8 mouse cellular contexts compared by ENCODE assay signal in the genomic region with DNA sequence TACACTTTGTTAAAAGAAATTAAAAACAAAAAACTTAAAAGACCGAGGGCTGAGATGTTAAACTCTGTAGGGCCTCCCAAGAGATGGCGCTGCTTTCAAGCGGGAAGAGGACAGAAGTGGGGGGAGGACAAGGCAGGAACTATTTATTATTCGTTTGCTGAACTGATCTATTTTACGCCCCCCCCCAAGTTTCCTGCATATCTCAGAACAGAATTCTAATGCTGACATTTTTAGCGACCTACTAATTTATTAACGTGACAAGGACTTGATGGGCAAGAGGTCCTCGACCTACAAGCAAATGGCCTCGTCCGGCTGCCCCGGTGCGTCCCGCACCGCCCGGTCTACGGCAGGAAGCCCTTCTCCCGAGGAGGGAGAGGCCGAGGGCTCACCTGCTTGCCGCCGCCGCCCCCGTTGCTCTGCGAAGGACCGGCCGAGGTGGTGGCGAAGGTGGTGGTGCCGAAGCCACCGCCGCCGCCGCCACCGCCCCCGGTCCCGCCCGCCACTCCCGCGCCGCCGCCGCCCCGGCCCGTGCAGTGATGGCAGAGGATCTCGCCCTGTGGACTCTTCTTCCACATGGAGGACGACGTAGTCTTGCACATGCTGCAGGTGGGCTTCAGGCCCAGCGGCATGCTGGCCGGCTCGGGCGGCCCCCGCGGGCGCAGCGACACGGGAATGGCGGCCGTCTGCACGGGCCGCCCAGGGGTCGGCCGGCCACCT. TPM values are rescaled to one million over a fixed set of nuclear protein-coding genes. Genes with fewer than 3 reads are reported as not detected.
DNase-seq lines count a peak whose midpoint lies in the region; ATAC-seq and TF ChIP-seq lines count a peak whose summit lies in the region.

No protein-coding gene starts in this region.

- H3K27ac ChIP-seq in layer of hippocampus, adult 2 months, result peak overlapping the region; percentile 96
- H3K27ac ChIP-seq in hindbrain, postnatal 0 days, result peak overlapping the region; percentile 90
- peak overlapping the region; percentile 96 for H3K27ac ChIP-seq in midbrain, embryonic 10.5 days (replicated peaks)
- peak overlapping the region; percentile 66 for H3K27ac ChIP-seq in small intestine, adult 2 months (ENCODE audit: insufficient read depth, low read depth, low read length)

- peak; percentile 60 to 65 for DNase-seq in layer of hippocampus, adult 2 months (ENCODE audit: low spot score in 2 of 2)
- no peak for DNase-seq in layer of hippocampus, adult 8-10 months (ENCODE audit: low spot score in 2 of 2)
- DNase-seq in cerebellum, adult 9-10 months, result peak; percentile 59
- DNase-seq in hindbrain, postnatal 0 days (ENCODE audit: low spot score), result peak; percentile 79
- peak; percentile 32 for DNase-seq in left cerebral cortex, postnatal 4 days
- DNase-seq in midbrain, embryonic 10.5 days (ENCODE audit: low spot score), result peak; percentile 71

- WGBS in hindbrain, postnatal 0 days, result under 1% methylated on average over 54 of the region's 60 CpGs
- WGBS in midbrain, embryonic 10.5 days, result under 1% methylated on average over 52 of the region's 60 CpGs
- under 1% methylated on average over 60 of the region's 60 CpGs for WGBS in small intestine, adult 2 months

- H3K27me3 ChIP-seq in hindbrain, postnatal 0 days (ENCODE audit: insufficient read depth, low read length), result no peaks in the 10 kb centered on the region
- H3K27me3 ChIP-seq in midbrain, embryonic 10.5 days (ENCODE audit: low read depth, poor library complexity, severe bottlenecking), result no peaks in the 10 kb centered on the region
- H3K27me3 ChIP-seq in small intestine, adult 2 months (ENCODE audit: control insufficient read depth, insufficient read depth, low read length), result no peaks in the 10 kb centered on the region

- H3K36me3 ChIP-seq in hindbrain, postnatal 0 days (ENCODE audit: insufficient read depth, low read length), result peaks cover 10% of the 10 kb centered on the region; the same call in 1 of the 2 replicates
- peaks cover 36% of the 10 kb centered on the region for H3K36me3 ChIP-seq in midbrain, embryonic 10.5 days
- H3K36me3 ChIP-seq in small intestine, adult 2 months (ENCODE audit: control insufficient read depth, insufficient read depth, low read length), result peaks cover 18% of the 10 kb centered on the region

- peak overlapping the region; percentile 87 for H3K9ac ChIP-seq in hindbrain, postnatal 0 days (replicated peaks; ENCODE audit: low read length)

- ATAC-seq in frontal cortex, adult (ENCODE audit: low TSS enrichment), result peak; percentile 72
- peak; percentile 76 for ATAC-seq in hindbrain, postnatal 0 days

- intact Hi-C loops in left cerebral cortex, postnatal 4 days (cut with DNase I), result loop anchor here (10.0 kb wide), 1 partner anchor 158 kb away; a partner anchor contains a TSS

- H3K9me3 ChIP-seq in hindbrain, postnatal 0 days (ENCODE audit: low read length), result no peaks in the 10 kb centered on the region
- no peaks in the 10 kb centered on the region for H3K9me3 ChIP-seq in midbrain, embryonic 10.5 days (replicated peaks)

- no peaks in the 10 kb centered on the region for H3K4me1 ChIP-seq in hindbrain, postnatal 0 days (ENCODE audit: insufficient read depth, low read length)
- H3K4me1 ChIP-seq in midbrain, embryonic 10.5 days, result peaks cover 19% of the 10 kb centered on the region
- H3K4me1 ChIP-seq in small intestine, adult 2 months (ENCODE audit: control insufficient read depth, insufficient read depth, insufficient read length, low read length), result no peaks in the 10 kb centered on the region

- TF ChIP-seq POLR2A in small intestine, adult 2 months (IDR thresholded peaks at IDR 0.05; ENCODE audit: low read depth, low read length), result no peak

- H3K4me3 ChIP-seq in layer of hippocampus, adult 2 months, result peak overlapping the region; percentile 62
- H3K4me3 ChIP-seq in hindbrain, postnatal 0 days (ENCODE audit: low read length), result peak overlapping the region; percentile 98
- peak overlapping the region; percentile 94 for H3K4me3 ChIP-seq in midbrain, embryonic 10.5 days
- H3K4me3 ChIP-seq in small intestine, adult 2 months (ENCODE audit: low read depth, low read length), result peak overlapping the region; percentile 98

- TF ChIP-seq CTCF in layer of hippocampus, adult 2 months (conservative IDR thresholded peaks at IDR 0.05), result peak; percentile 79
- TF ChIP-seq CTCF in hindbrain, postnatal 0 days (IDR thresholded peaks at IDR 0.05; ENCODE audit: low read depth), result peak; percentile 71
- peak; percentile 61; the same call in 1 of the 2 replicates for TF ChIP-seq CTCF in small intestine, adult 2 months (IDR thresholded peaks at IDR 0.05; ENCODE audit: extremely low read depth, insufficient read length, insufficient replicate concordance, low read depth, low read length)

- H3K4me2 ChIP-seq in hindbrain, postnatal 0 days (ENCODE audit: low read depth, low read length), result peak overlapping the region; percentile 62

RNA-seq across cellular contexts. Expression of a gene that starts 3.8 kb away (rescaled TPM):
- not detected for total RNA-seq in layer of hippocampus, adult 2 months (2021)
- not detected for total RNA-seq in layer of hippocampus, adult 8-10 months (2022)
- not detected in 2 replicates for total RNA-seq in hindbrain, postnatal 0 days (2014; rRNA removed)
- not detected in 2 replicates for polyA plus RNA-seq in hindbrain, postnatal 0 days (2015; fragmentation: Nextera tagmentation; extraction: Ambion mirVana)
- not detected for total RNA-seq in left cerebral cortex, postnatal 4 days (2021)
- polyA plus RNA-seq in midbrain, embryonic 10.5 days (2016; fragmentation: Nextera tagmentation; extraction: Ambion mirVana), result not detected in 2 replicates
- polyA plus RNA-seq in small intestine, adult 2 months (2012; rRNA removed), result not detected in 2 replicates

RNA-seq across cellular contexts. Expression of a gene that starts 9.8 kb away (rescaled TPM):
- total RNA-seq in layer of hippocampus, adult 2 months (2021), result 100 to 1,000 TPM; 102 to 108 TPM
- 100 to 1,000 TPM in 1 of 4 experiments, 10 to 100 TPM in 3; 92.4 to 108 (median 95.7) TPM for total RNA-seq in layer of hippocampus, adult 8-10 months (2022)
- 80.1 and 96.6 TPM in 2 replicates for total RNA-seq in hindbrain, postnatal 0 days (2014; rRNA removed)
- 84.2 and 87.8 TPM in 2 replicates for polyA plus RNA-seq in hindbrain, postnatal 0 days (2015; fragmentation: Nextera tagmentation; extraction: Ambion mirVana)
- total RNA-seq in left cerebral cortex, postnatal 4 days (2021), result 100 to 1,000 TPM; 100 to 103 TPM
- polyA plus RNA-seq in midbrain, embryonic 10.5 days (2016; fragmentation: Nextera tagmentation; extraction: Ambion mirVana), result 87.1 and 92.3 TPM in 2 replicates
- polyA plus RNA-seq in small intestine, adult 2 months (2012; rRNA removed), result 13.3 and 24.3 TPM in 2 replicates

RNA-seq across cellular contexts. Expression of a gene that starts 50.8 kb away (rescaled TPM):
- 10 to 100 TPM; 11.2 to 14.1 TPM for total RNA-seq in layer of hippocampus, adult 2 months (2021)
- total RNA-seq in layer of hippocampus, adult 8-10 months (2022), result 10 to 100 TPM; 13.4 to 17.5 (median 14.2) TPM
- 16.4 and 19.8 TPM in 2 replicates for total RNA-seq in hindbrain, postnatal 0 days (2014; rRNA removed)
- polyA plus RNA-seq in hindbrain, postnatal 0 days (2015; fragmentation: Nextera tagmentation; extraction: Ambion mirVana), result 16.2 and 18.1 TPM in 2 replicates
- total RNA-seq in left cerebral cortex, postnatal 4 days (2021), result 10 to 100 TPM; 12.4 to 13.1 TPM
- 14.8 and 15.3 TPM in 2 replicates for polyA plus RNA-seq in midbrain, embryonic 10.5 days (2016; fragmentation: Nextera tagmentation; extraction: Ambion mirVana)
- polyA plus RNA-seq in small intestine, adult 2 months (2012; rRNA removed), result 1.3 and 2.3 TPM in 2 replicates

RNA-seq across cellular contexts. Expression of a gene that starts 51.3 kb away (rescaled TPM):
- total RNA-seq in layer of hippocampus, adult 2 months (2021), result 10 to 100 TPM; 28.4 to 30.7 TPM
- total RNA-seq in layer of hippocampus, adult 8-10 months (2022), result 10 to 100 TPM; 22.8 to 33.8 (median 29.7) TPM
- 15.1 and 15.5 TPM in 2 replicates for total RNA-seq in hindbrain, postnatal 0 days (2014; rRNA removed)
- polyA plus RNA-seq in hindbrain, postnatal 0 days (2015; fragmentation: Nextera tagmentation; extraction: Ambion mirVana), result 20.6 and 21.5 TPM in 2 replicates
- 10 to 100 TPM; 29.7 to 36.3 TPM for total RNA-seq in left cerebral cortex, postnatal 4 days (2021)
- polyA plus RNA-seq in midbrain, embryonic 10.5 days (2016; fragmentation: Nextera tagmentation; extraction: Ambion mirVana), result 14.8 and 18.3 TPM in 2 replicates
- polyA plus RNA-seq in small intestine, adult 2 months (2012; rRNA removed), result 1.9 and 3.7 TPM in 2 replicates

Comparison
In these comparisons a context has a peak if more than half of its experiments do, and no peak if none do; other contexts are left out.
1. DNase-seq: peak in layer of hippocampus, adult 2 months (2 of 2), cerebellum, adult 9-10 months (single experiment), hindbrain, postnatal 0 days (single experiment), left cerebral cortex, postnatal 4 days (single experiment) and midbrain, embryonic 10.5 days (single experiment); none in layer of hippocampus, adult 8-10 months (0 of 2).
2. Peak in every context shown above with its lines, with median percentiles within 50 percentile points of each other: H3K27ac ChIP-seq, H3K4me3 ChIP-seq and CTCF ChIP-seq.